Mouse (Mus musculus) kidney, adult 2 months (tissue): Measurements from ENCODE around the gene Npb.

Experiments used
- CTCF ChIP-seq: fragments of 200-500 bp; conservative IDR thresholded peaks from 2 replicates; pipeline ENCODE4 v1.5.1; 2011; ENCODE audit warnings: low read depth, mild to moderate bottlenecking, control low read depth, low read length, moderate library complexity, mixed read lengths; ENCODE audit not compliant: insufficient read depth, insufficient read length
- POLR2A ChIP-seq: fragments of 200-500 bp; IDR thresholded peaks from one replicate; pipeline ENCODE4 v1.6.1; 2011; ENCODE audit warnings: low read depth, low read length, control low read depth

DNA sequence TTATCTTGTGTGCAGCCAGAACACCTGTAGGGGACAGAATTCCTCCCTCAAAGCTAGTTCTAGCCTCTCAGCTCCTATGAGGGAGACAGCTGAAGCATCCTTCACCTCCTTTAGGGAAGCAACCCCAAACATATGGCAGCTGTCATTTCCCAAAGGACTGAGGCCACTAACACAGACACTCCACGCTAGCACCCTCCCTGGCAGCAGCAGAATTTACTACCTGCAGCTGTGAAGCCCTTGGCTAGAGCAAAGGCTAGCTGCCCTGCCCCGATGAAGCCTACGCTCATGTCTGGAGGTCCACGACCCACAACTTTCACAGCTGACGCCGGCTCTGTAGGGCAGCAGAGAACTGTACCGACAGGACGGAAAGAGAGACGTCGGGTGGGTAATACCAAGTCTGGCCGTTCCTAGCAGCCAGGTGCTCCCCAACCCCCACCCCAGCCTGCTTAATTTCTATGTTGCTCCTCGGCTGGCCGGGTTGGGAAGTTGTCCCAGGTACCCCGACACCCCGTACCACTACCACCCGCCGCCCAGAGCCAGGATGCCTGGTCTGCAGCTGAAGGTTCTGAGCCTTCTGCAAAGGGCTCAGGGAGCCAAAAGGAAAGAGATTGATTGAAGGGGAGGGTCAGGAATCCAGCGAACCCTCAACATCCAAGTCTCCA lies 34.8 kb downstream of the Npb start:
- TF ChIP-seq CTCF (no peak), POLR2A (no peak)
